Mouse (Mus musculus) heart, postnatal 4 days (tissue): ENCODE data around the gene Atp13a3. TPM values are rescaled to one million over a fixed set of nuclear protein-coding genes. Genes with fewer than 3 reads are reported as not detected.
"Not testable (repeated sequence)": the region's sequence is repeated elsewhere in the genome, so short reads cannot be mapped to it uniquely, and the experiment has no call there.

Source experiments
- DNase-seq: peaks from one replicate; pipeline ENCODE4 v3.0.0; 2021
- total RNA-seq, 2 experiments: library from RNA; stranded (reverse); gene quantifications; 2 replicates each; pipeline ENCODE4 v1.2.3; 2021

Atp13a3 gene
- total RNA-seq, result 10 to 100 TPM; 71.0 to 78.3 TPM

- DNase-seq, result no peak
Measured at GRCm38 (mm10) chr16:30405925-30406670, at the start of gene Atp13a3. Gene Atp13a3 (minus strand): TSS chr16:30405975.

- DNase-seq, result no peak
Measured at GRCm38 (mm10) chr16:30453213-30453975, 47.6 kb upstream of the Atp13a3 start.

GRCm38 (mm10) chr16:30451174-30451573 lies 45.4 kb upstream of the Atp13a3 start:
- not testable (repeated sequence) for DNase-seq

- no peak for DNase-seq
Measured at GRCm38 (mm10) chr16:30449017-30449416, 43.2 kb upstream of the Atp13a3 start.

- DNase-seq, result no peak
Measured at GRCm38 (mm10) chr16:30448169-30448568, 42.4 kb upstream of the Atp13a3 start.

- DNase-seq, result no peak
Measured at GRCm38 (mm10) chr16:30447642-30448041, 41.9 kb upstream of the Atp13a3 start.

- no peak for DNase-seq
Measured at GRCm38 (mm10) chr16:30443411-30443810, 37.6 kb upstream of the Atp13a3 start.

GRCm38 (mm10) chr16:30442451-30442850 lies 36.7 kb upstream of the Atp13a3 start:
- DNase-seq, result peak; percentile 15

- no peak for DNase-seq
Measured at GRCm38 (mm10) chr16:30441409-30441808, 35.6 kb upstream of the Atp13a3 start.

GRCm38 (mm10) chr16:30439841-30440240 lies 34.1 kb upstream of the Atp13a3 start:
- no peak for DNase-seq

GRCm38 (mm10) chr16:30439411-30439810 lies 33.6 kb upstream of the Atp13a3 start:
- DNase-seq, result no peak

- DNase-seq, result no peak
Measured at GRCm38 (mm10) chr16:30436276-30436675, 30.5 kb upstream of the Atp13a3 start.

- DNase-seq, result no peak
Measured at GRCm38 (mm10) chr16:30435393-30435792, 29.6 kb upstream of the Atp13a3 start.

GRCm38 (mm10) chr16:30433148-30433547 lies 27.4 kb upstream of the Atp13a3 start:
- DNase-seq, result no peak

- no peak for DNase-seq
Measured at GRCm38 (mm10) chr16:30432111-30432510, 26.3 kb upstream of the Atp13a3 start.

GRCm38 (mm10) chr16:30430512-30431088 lies 24.8 kb upstream of the Atp13a3 start:
- no peak for DNase-seq

- DNase-seq, result no peak
Measured at GRCm38 (mm10) chr16:30428753-30429260, 23.0 kb upstream of the Atp13a3 start.

GRCm38 (mm10) chr16:30427466-30427865 lies 21.7 kb upstream of the Atp13a3 start:
- no peak for DNase-seq

- DNase-seq, result no peak
Measured at GRCm38 (mm10) chr16:30427003-30427402, 21.2 kb upstream of the Atp13a3 start.

GRCm38 (mm10) chr16:30425980-30426379 lies 20.2 kb upstream of the Atp13a3 start:
- DNase-seq, result no peak

GRCm38 (mm10) chr16:30424053-30424452 lies 18.3 kb upstream of the Atp13a3 start:
- DNase-seq, result no peak

- DNase-seq, result no peak
Measured at GRCm38 (mm10) chr16:30416707-30417106, 10.9 kb upstream of the Atp13a3 start.

GRCm38 (mm10) chr16:30416284-30416683 lies 10.5 kb upstream of the Atp13a3 start:
- peak; percentile 25 for DNase-seq
